Mouse (Mus musculus): ENCODE measurements around the gene Abhd2. TPM values are rescaled to one million over a fixed set of nuclear protein-coding genes. Genes with fewer than 3 reads are reported as not detected.

Gene Abhd2
- polyA plus RNA-seq, 1 experiment from 2014 or later = 20.3 TPM

- ATAC-seq (ENCODE audit: low read depth) = no peak
- Histone ChIP-seq H3K9ac (replicated peaks; ENCODE audit: low read depth, low read length) (no peak overlapping the region), H3K4me2 (ENCODE audit: low read depth, low read length) (no peak overlapping the region), H3K36me3 (ENCODE audit: control insufficient read depth, insufficient read depth, low read length) (no peaks in the 10 kb centered on the region; the same call in 1 of the 2 replicates), H3K4me3 (ENCODE audit: low read depth, low read length) (no peak overlapping the region), H3K4me1 (ENCODE audit: control insufficient read depth, insufficient read depth, low read length) (peaks cover 3% of the 10 kb centered on the region; the same call in 1 of the 2 replicates), H3K27me3 (ENCODE audit: control insufficient read depth, insufficient read depth, low read length) (no peaks in the 10 kb centered on the region), H3K27ac (ENCODE audit: low read depth, low read length) (no peak overlapping the region), H3K9me3 (ENCODE audit: control insufficient read depth, low read length) (no peaks in the 10 kb centered on the region)
- WGBS = 66% methylated on average over 13 of the region's 13 CpGs
Observed at GRCm38 (mm10) chr7:79295196-79295826, 22.3 kb downstream of the Abhd2 start.

GRCm38 (mm10) chr7:79298681-79299080, 25.7 kb downstream of the Abhd2 start:
- Histone ChIP-seq H3K27me3 (ENCODE audit: control insufficient read depth, insufficient read depth, low read length) (no peaks in the 10 kb centered on the region), H3K36me3 (ENCODE audit: control insufficient read depth, insufficient read depth, low read length) (no peaks in the 10 kb centered on the region; the same call in 1 of the 2 replicates), H3K9me3 (ENCODE audit: control insufficient read depth, low read length) (no peaks in the 10 kb centered on the region), H3K9ac (replicated peaks; ENCODE audit: low read depth, low read length) (no peak overlapping the region), H3K27ac (ENCODE audit: low read depth, low read length) (no peak overlapping the region), H3K4me2 (ENCODE audit: low read depth, low read length) (no peak overlapping the region), H3K4me3 (ENCODE audit: low read depth, low read length) (no peak overlapping the region), H3K4me1 (ENCODE audit: control insufficient read depth, insufficient read depth, low read length) (peaks cover 7% of the 10 kb centered on the region)
- ATAC-seq (ENCODE audit: low read depth) = no peak
- 67% methylated on average over 1 of the region's 1 CpGs for WGBS

GRCm38 (mm10) chr7:79299548-79299947, 26.5 kb downstream of the Abhd2 start:
- H3K27ac ChIP-seq (ENCODE audit: low read depth, low read length) = no peak overlapping the region
- no peaks in the 10 kb centered on the region; the same call in 1 of the 2 replicates for H3K36me3 ChIP-seq (ENCODE audit: control insufficient read depth, insufficient read depth, low read length)
- H3K4me3 ChIP-seq (ENCODE audit: low read depth, low read length) = no peak overlapping the region
- H3K9ac ChIP-seq (replicated peaks; ENCODE audit: low read depth, low read length) = no peak overlapping the region
- H3K4me2 ChIP-seq (ENCODE audit: low read depth, low read length) = no peak overlapping the region
- peaks cover 8% of the 10 kb centered on the region; the same call in 1 of the 2 replicates for H3K4me1 ChIP-seq (ENCODE audit: control insufficient read depth, insufficient read depth, low read length)
- no peaks in the 10 kb centered on the region for H3K27me3 ChIP-seq (ENCODE audit: control insufficient read depth, insufficient read depth, low read length)
- 88% methylated on average over 7 of the region's 7 CpGs for WGBS
- no peak for ATAC-seq (ENCODE audit: low read depth)
- H3K9me3 ChIP-seq (ENCODE audit: control insufficient read depth, low read length) = no peaks in the 10 kb centered on the region

GRCm38 (mm10) chr7:79300432-79301151, 27.6 kb downstream of the Abhd2 start:
- Histone ChIP-seq H3K36me3 (ENCODE audit: control insufficient read depth, insufficient read depth, low read length) (no peaks in the 10 kb centered on the region; the same call in 1 of the 2 replicates), H3K4me2 (ENCODE audit: low read depth, low read length) (no peak overlapping the region), H3K9ac (replicated peaks; ENCODE audit: low read depth, low read length) (no peak overlapping the region), H3K27me3 (ENCODE audit: control insufficient read depth, insufficient read depth, low read length) (no peaks in the 10 kb centered on the region), H3K9me3 (ENCODE audit: control insufficient read depth, low read length) (no peaks in the 10 kb centered on the region), H3K27ac (ENCODE audit: low read depth, low read length) (peak overlapping the region; percentile 40; the same call in 1 of the 2 replicates), H3K4me3 (ENCODE audit: low read depth, low read length) (no peak overlapping the region), H3K4me1 (ENCODE audit: control insufficient read depth, insufficient read depth, low read length) (peaks cover 8% of the 10 kb centered on the region; the same call in 1 of the 2 replicates)
- 54% methylated on average over 13 of the region's 13 CpGs for WGBS
- no peak for ATAC-seq (ENCODE audit: low read depth)

- WGBS = 86% methylated on average over 6 of the region's 6 CpGs
- no peak overlapping the region for H3K4me3 ChIP-seq (ENCODE audit: low read depth, low read length)
- no peaks in the 10 kb centered on the region for H3K9me3 ChIP-seq (ENCODE audit: control insufficient read depth, low read length)
- H3K9ac ChIP-seq (replicated peaks; ENCODE audit: low read depth, low read length) = no peak overlapping the region
- no peak for ATAC-seq (ENCODE audit: low read depth)
- H3K27ac ChIP-seq (ENCODE audit: low read depth, low read length) = no peak overlapping the region
- H3K27me3 ChIP-seq (ENCODE audit: control insufficient read depth, insufficient read depth, low read length) = no peaks in the 10 kb centered on the region
- no peaks in the 10 kb centered on the region; the same call in 1 of the 2 replicates for H3K36me3 ChIP-seq (ENCODE audit: control insufficient read depth, insufficient read depth, low read length)
- no peak overlapping the region for H3K4me2 ChIP-seq (ENCODE audit: low read depth, low read length)
- peaks cover 8% of the 10 kb centered on the region; the same call in 1 of the 2 replicates for H3K4me1 ChIP-seq (ENCODE audit: control insufficient read depth, insufficient read depth, low read length)
Observed at GRCm38 (mm10) chr7:79302145-79302544, 29.1 kb downstream of the Abhd2 start.

- no peak overlapping the region for H3K27ac ChIP-seq (ENCODE audit: low read depth, low read length)
Observed at GRCm38 (mm10) chr7:79302586-79302985, 29.6 kb downstream of the Abhd2 start.

GRCm38 (mm10) chr7:79303183-79303761, 30.3 kb downstream of the Abhd2 start:
- Histone ChIP-seq H3K27ac (ENCODE audit: low read depth, low read length) (no peak overlapping the region), H3K9ac (replicated peaks; ENCODE audit: low read depth, low read length) (no peak overlapping the region), H3K4me2 (ENCODE audit: low read depth, low read length) (no peak overlapping the region), H3K36me3 (ENCODE audit: control insufficient read depth, insufficient read depth, low read length) (no peaks in the 10 kb centered on the region), H3K4me3 (ENCODE audit: low read depth, low read length) (no peak overlapping the region), H3K4me1 (ENCODE audit: control insufficient read depth, insufficient read depth, low read length) (peaks cover 8% of the 10 kb centered on the region; the same call in 1 of the 2 replicates), H3K9me3 (ENCODE audit: control insufficient read depth, low read length) (no peaks in the 10 kb centered on the region), H3K27me3 (ENCODE audit: control insufficient read depth, insufficient read depth, low read length) (no peaks in the 10 kb centered on the region)
- ATAC-seq (ENCODE audit: low read depth) = no peak
- 66% methylated on average over 6 of the region's 6 CpGs for WGBS

More at GRCm38 (mm10) chr7:79302586-79302985, 29.6 kb downstream of the Abhd2 start:
- Histone ChIP-seq H3K4me1 (ENCODE audit: control insufficient read depth, insufficient read depth, low read length) (peaks cover 8% of the 10 kb centered on the region; the same call in 1 of the 2 replicates), H3K27me3 (ENCODE audit: control insufficient read depth, insufficient read depth, low read length) (no peaks in the 10 kb centered on the region), H3K9me3 (ENCODE audit: control insufficient read depth, low read length) (no peaks in the 10 kb centered on the region), H3K36me3 (ENCODE audit: control insufficient read depth, insufficient read depth, low read length) (no peaks in the 10 kb centered on the region), H3K4me2 (ENCODE audit: low read depth, low read length) (no peak overlapping the region), H3K9ac (replicated peaks; ENCODE audit: low read depth, low read length) (no peak overlapping the region), H3K4me3 (ENCODE audit: low read depth, low read length) (no peak overlapping the region)
- no peak for ATAC-seq (ENCODE audit: low read depth)
- WGBS = 82% methylated on average over 2 of the region's 2 CpGs

GRCm38 (mm10) chr7:79308455-79309030, 35.5 kb downstream of the Abhd2 start:
- ATAC-seq (ENCODE audit: low read depth) = no peak
- Histone ChIP-seq H3K4me1 (ENCODE audit: control insufficient read depth, insufficient read depth, low read length) (peaks cover 35% of the 10 kb centered on the region), H3K9me3 (ENCODE audit: control insufficient read depth, low read length) (no peaks in the 10 kb centered on the region), H3K27ac (ENCODE audit: low read depth, low read length) (0 out of 2 replicates have a peak overlapping the region, but pooled peaks have one; percentile 44), H3K9ac (replicated peaks; ENCODE audit: low read depth, low read length) (no peak overlapping the region), H3K36me3 (ENCODE audit: control insufficient read depth, insufficient read depth, low read length) (no peaks in the 10 kb centered on the region), H3K4me2 (ENCODE audit: low read depth, low read length) (no peak overlapping the region), H3K4me3 (ENCODE audit: low read depth, low read length) (no peak overlapping the region), H3K27me3 (ENCODE audit: control insufficient read depth, insufficient read depth, low read length) (no peaks in the 10 kb centered on the region)
- 71% methylated on average over 8 of the region's 8 CpGs for WGBS
